Mouse (Mus musculus) midbrain, embryonic 14.5 days (tissue): ENCODE results near the gene Sh3gl3. TPM values are rescaled to one million over a fixed set of nuclear protein-coding genes. Genes with fewer than 3 reads are reported as not detected.

Source experiments
- ATAC-seq: fragments of 200-750 bp; cut with Nextera tagmentation; 2 replicates; pipeline ENCODE4 v1.8.0; 2017; ENCODE audit warnings: moderate number of reproducible peaks, moderate library complexity; ENCODE audit not compliant: low FRiP score, low TSS enrichment
- DNase-seq: peaks from one replicate; pipeline ENCODE4 v3.0.0-alpha.2; 2015
- H3K27ac ChIP-seq: fragments of 300-500 bp; sonication (generic); replicated peaks from 2 replicates; pipeline ENCODE4 v1.5.1; 2014; ENCODE audit warnings: mild to moderate bottlenecking, low read depth, low read length, moderate library complexity
- H3K27me3 ChIP-seq: fragments of 300-500 bp; sonication (generic); 2 replicates; pipeline ENCODE4 v1.6.1; 2014; ENCODE audit warnings: low read length, control low read depth, mixed read lengths; ENCODE audit not compliant: control insufficient read depth, insufficient read depth
- H3K36me3 ChIP-seq: fragments of 300-500 bp; sonication (generic); 2 replicates; pipeline ENCODE4 v1.6.1; 2014; ENCODE audit warnings: low read length, control low read depth; ENCODE audit not compliant: control insufficient read depth, insufficient read depth
- H3K4me1 ChIP-seq: fragments of 300-500 bp; sonication (generic); 2 replicates; pipeline ENCODE4 v1.6.1; 2014; ENCODE audit warnings: mild to moderate bottlenecking, antibody characterized with exemption, low read length, control low read depth; ENCODE audit not compliant: control insufficient read depth, insufficient read depth
- H3K4me2 ChIP-seq: fragments of 300-500 bp; sonication (generic); 2 replicates; pipeline ENCODE4 v1.6.1; 2014; ENCODE audit warnings: mild to moderate bottlenecking, low read length, moderate library complexity
- H3K4me3 ChIP-seq: fragments of 300-500 bp; sonication (generic); replicated peaks from 2 replicates; pipeline ENCODE4 v1.5.1; 2014; ENCODE audit warnings: low read depth, low read length
- H3K9ac ChIP-seq: fragments of 300-500 bp; sonication (generic); replicated peaks from 2 replicates; pipeline ENCODE4 v1.6.1; 2014; ENCODE audit warnings: mild to moderate bottlenecking, low read length, moderate library complexity
- H3K9me3 ChIP-seq: fragments of 300-500 bp; sonication (generic); 2 replicates; pipeline ENCODE4 v1.6.1; 2016; ENCODE audit warnings: low read length, control low read depth, mixed read lengths; ENCODE audit not compliant: control insufficient read depth
- WGBS: fragments of 180-500 bp; shearing (Covaris S2); extraction: QIAGEN DNeasy Blood & Tissue Kit; methylation state at CpG from one replicate; pipeline ENCODE4 v1.1.7; 2014; 5-methylcytosine and 5-hydroxymethylcytosine counted together
- polyA plus RNA-seq: library from polyadenylated mRNA; unstranded; fragments of >200 nt; fragmentation: Nextera tagmentation; extraction: Ambion mirVana; gene quantifications from 2 replicates; pipeline ENCODE4 v1.2.1, GENCODE M21; 2014

Sh3gl3 gene
- polyA plus RNA-seq, 1 experiment from 2014 or later, result 82.4 TPM

GRCm38 (mm10) chr7:82293441-82293840, 119.8 kb downstream of the Sh3gl3 start:
- no peaks in the 10 kb centered on the region for H3K9me3 ChIP-seq
- no peak overlapping the region for H3K4me2 ChIP-seq
- H3K9ac ChIP-seq, result no peak overlapping the region
- DNase-seq (no peak), ATAC-seq (no peak)
- H3K4me3 ChIP-seq, result no peak overlapping the region
- H3K36me3 ChIP-seq, result no peaks in the 10 kb centered on the region
- H3K27ac ChIP-seq, result no peak overlapping the region
- no peaks in the 10 kb centered on the region for H3K4me1 ChIP-seq
- 84% methylated on average over 7 of the region's 7 CpGs for WGBS
- H3K27me3 ChIP-seq, result no peaks in the 10 kb centered on the region

- Histone ChIP-seq H3K4me1 (no peaks in the 10 kb centered on the region), H3K4me3 (no peak overlapping the region), H3K27ac (no peak overlapping the region), H3K9me3 (no peaks in the 10 kb centered on the region), H3K9ac (no peak overlapping the region), H3K36me3 (no peaks in the 10 kb centered on the region), H3K4me2 (no peak overlapping the region), H3K27me3 (no peaks in the 10 kb centered on the region)
- WGBS, result 83% methylated on average over 10 of the region's 10 CpGs
- ATAC-seq (no peak), DNase-seq (no peak)
These were observed 120.4 kb downstream of the Sh3gl3 start for GRCm38 (mm10) chr7:82294083-82294482.

GRCm38 (mm10) chr7:82294611-82295010, 121.0 kb downstream of the Sh3gl3 start:
- no peak overlapping the region for H3K9ac ChIP-seq
- no peaks in the 10 kb centered on the region for H3K27me3 ChIP-seq
- DNase-seq (no peak), ATAC-seq (no peak)
- no peaks in the 10 kb centered on the region for H3K36me3 ChIP-seq
- no peak overlapping the region for H3K27ac ChIP-seq
- 78% methylated on average over 2 of the region's 2 CpGs for WGBS
- no peaks in the 10 kb centered on the region for H3K9me3 ChIP-seq
- no peak overlapping the region for H3K4me2 ChIP-seq
- no peaks in the 10 kb centered on the region for H3K4me1 ChIP-seq
- H3K4me3 ChIP-seq, result no peak overlapping the region

- 61% methylated on average over 4 of the region's 4 CpGs for WGBS
- H3K36me3 ChIP-seq, result no peaks in the 10 kb centered on the region
- peak; percentile 47 for DNase-seq
- no peaks in the 10 kb centered on the region for H3K27me3 ChIP-seq
- no peaks in the 10 kb centered on the region for H3K9me3 ChIP-seq
- H3K4me3 ChIP-seq, result no peak overlapping the region
- H3K27ac ChIP-seq, result no peak overlapping the region
- H3K4me1 ChIP-seq, result no peaks in the 10 kb centered on the region
- H3K9ac ChIP-seq, result no peak overlapping the region
- no peak overlapping the region for H3K4me2 ChIP-seq
- ATAC-seq, result no peak
These were observed 134.8 kb downstream of the Sh3gl3 start for GRCm38 (mm10) chr7:82308398-82308797.

- no peak overlapping the region for H3K9ac ChIP-seq
- WGBS, result 92% methylated on average over 12 of the region's 12 CpGs
- ATAC-seq (no peak), DNase-seq (no peak)
- no peaks in the 10 kb centered on the region for H3K4me1 ChIP-seq
- no peak overlapping the region for H3K4me2 ChIP-seq
- no peak overlapping the region for H3K27ac ChIP-seq
- no peaks in the 10 kb centered on the region for H3K27me3 ChIP-seq
- H3K36me3 ChIP-seq, result no peaks in the 10 kb centered on the region
- no peaks in the 10 kb centered on the region for H3K9me3 ChIP-seq
- no peak overlapping the region for H3K4me3 ChIP-seq
These were observed 144.9 kb downstream of the Sh3gl3 start for GRCm38 (mm10) chr7:82318515-82318914.

- Histone ChIP-seq H3K9ac (no peak overlapping the region), H3K27me3 (no peaks in the 10 kb centered on the region), H3K36me3 (no peaks in the 10 kb centered on the region), H3K4me3 (no peak overlapping the region), H3K9me3 (no peaks in the 10 kb centered on the region), H3K4me2 (no peak overlapping the region), H3K27ac (no peak overlapping the region), H3K4me1 (no peaks in the 10 kb centered on the region)
- WGBS, result 81% methylated on average over 1 of the region's 1 CpGs
- DNase-seq (no peak), ATAC-seq (no peak)
These were observed 153.0 kb downstream of the Sh3gl3 start for GRCm38 (mm10) chr7:82326616-82327015.

GRCm38 (mm10) chr7:82327201-82327600, 153.6 kb downstream of the Sh3gl3 start:
- no peaks in the 10 kb centered on the region for H3K36me3 ChIP-seq
- 77% methylated on average over 4 of the region's 4 CpGs for WGBS
- H3K27me3 ChIP-seq, result no peaks in the 10 kb centered on the region
- no peak overlapping the region for H3K4me3 ChIP-seq
- no peak overlapping the region for H3K27ac ChIP-seq
- no peaks in the 10 kb centered on the region for H3K9me3 ChIP-seq
- H3K4me2 ChIP-seq, result no peak overlapping the region
- no peaks in the 10 kb centered on the region for H3K4me1 ChIP-seq
- ATAC-seq, result no peak
- no peak for DNase-seq
- no peak overlapping the region for H3K9ac ChIP-seq

- no peak overlapping the region for H3K27ac ChIP-seq
- no peaks in the 10 kb centered on the region for H3K36me3 ChIP-seq
- DNase-seq, result no peak
- no peak overlapping the region for H3K4me2 ChIP-seq
- no peaks in the 10 kb centered on the region for H3K9me3 ChIP-seq
- H3K27me3 ChIP-seq, result no peaks in the 10 kb centered on the region
- WGBS, result 62% methylated on average over 5 of the region's 5 CpGs
- ATAC-seq, result no peak
- no peaks in the 10 kb centered on the region for H3K4me1 ChIP-seq
- H3K9ac ChIP-seq, result no peak overlapping the region
- H3K4me3 ChIP-seq, result no peak overlapping the region
These were observed 154.2 kb downstream of the Sh3gl3 start for GRCm38 (mm10) chr7:82327881-82328280.

GRCm38 (mm10) chr7:82329831-82330230, 156.2 kb downstream of the Sh3gl3 start:
- Histone ChIP-seq H3K4me2 (no peak overlapping the region), H3K9ac (no peak overlapping the region), H3K27me3 (peaks cover 10% of the 10 kb centered on the region; the same call in 1 of the 2 replicates), H3K27ac (no peak overlapping the region), H3K4me1 (no peaks in the 10 kb centered on the region), H3K4me3 (no peak overlapping the region), H3K9me3 (no peaks in the 10 kb centered on the region), H3K36me3 (no peaks in the 10 kb centered on the region)
- WGBS, result 66% methylated on average over 4 of the region's 4 CpGs
- ATAC-seq, result no peak
- no peak for DNase-seq
